ENCODE assay signal across 26 mouse cellular contexts in genomic region chr6:127987374-127987773, GRCm38 (mm10).
DNase-seq lines count a peak whose midpoint lies in the region; ATAC-seq lines count a peak whose summit lies in the region.
"Had no signal": no experiment of that assay in that cellular context is flagged by ENCODE, and none has a peak within 500 bp of the region (broad histone marks: within the 10 kb centered on the region; RNA-seq: fewer than 3 reads in every experiment).

No protein-coding gene starts in this region.

- H3K9ac ChIP-seq in embryonic facial prominence, embryonic 12.5 days: no peak overlapping the region
- no peak overlapping the region for H3K9ac ChIP-seq in intestine, embryonic 16.5 days (ENCODE audit: low read depth, low read length)
- H3K9ac ChIP-seq in intestine, embryonic 15.5 days: no peak overlapping the region
- H3K9ac ChIP-seq in heart, embryonic 15.5 days: no peak overlapping the region
- H3K9ac ChIP-seq: kidney, embryonic 15.5 days; limb, embryonic 13.5 days; liver, embryonic 12.5 days; stomach, embryonic 15.5 days had no signal

- no peak overlapping the region for H3K4me3 ChIP-seq in embryonic facial prominence, embryonic 12.5 days
- H3K4me3 ChIP-seq in embryonic facial prominence, embryonic 10.5 days: no peak overlapping the region
- H3K4me3 ChIP-seq in intestine, embryonic 16.5 days (ENCODE audit: low read length): no peak overlapping the region
- H3K4me3 ChIP-seq in intestine, embryonic 15.5 days (replicated peaks): no peak overlapping the region
- no peak overlapping the region for H3K4me3 ChIP-seq in heart, embryonic 15.5 days
- H3K4me3 ChIP-seq: hindbrain, embryonic 10.5 days; kidney, embryonic 15.5 days; limb, embryonic 13.5 days; liver, embryonic 12.5 days; stomach, embryonic 15.5 days had no signal

- H3K4me2 ChIP-seq in embryonic facial prominence, embryonic 12.5 days (replicated peaks): no peak overlapping the region
- no peak overlapping the region for H3K4me2 ChIP-seq in intestine, embryonic 16.5 days (ENCODE audit: low read depth, low read length)
- no peak overlapping the region for H3K4me2 ChIP-seq in intestine, embryonic 15.5 days (replicated peaks)
- H3K4me2 ChIP-seq in heart, embryonic 15.5 days: no peak overlapping the region
- H3K4me2 ChIP-seq: kidney, embryonic 15.5 days; limb, embryonic 13.5 days; liver, embryonic 12.5 days; midbrain, embryonic 11.5 days; stomach, embryonic 15.5 days had no signal

- no peaks in the 10 kb centered on the region for H3K9me3 ChIP-seq in embryonic facial prominence, embryonic 12.5 days
- no peaks in the 10 kb centered on the region for H3K9me3 ChIP-seq in embryonic facial prominence, embryonic 10.5 days
- no peaks in the 10 kb centered on the region for H3K9me3 ChIP-seq in intestine, embryonic 16.5 days (ENCODE audit: control insufficient read depth, low read length)
- no peaks in the 10 kb centered on the region for H3K9me3 ChIP-seq in intestine, embryonic 15.5 days
- no peaks in the 10 kb centered on the region for H3K9me3 ChIP-seq in heart, embryonic 15.5 days (replicated peaks)
- H3K9me3 ChIP-seq: hindbrain, embryonic 10.5 days; kidney, embryonic 15.5 days; limb, embryonic 13.5 days; liver, embryonic 12.5 days; stomach, embryonic 15.5 days had no signal

- DNase-seq in embryonic facial prominence, embryonic 10.5 days (ENCODE audit: low spot score): no peak
- DNase-seq in skeletal muscle tissue, adult 2 months (ENCODE audit: low read depth, low spot score): peak; percentile 45
- DNase-seq in spleen, adult 12 weeks (ENCODE audit: low spot score): no peak
- no peak for DNase-seq in ovary, postnatal 14 days (ENCODE audit: low spot score)
- DNase-seq: cerebellum, adult 18-20 months; cerebellum, postnatal 14 days; kidney, adult 11 months; kidney, postnatal 4 days; lung, adult 18-20 months; lung, postnatal 10 days; right cerebral cortex, postnatal 14 days; thymus, adult 18-20 months; thymus, postnatal 4 days had no signal

- 91% methylated on average over 14 of the region's 14 CpGs for WGBS in embryonic facial prominence, embryonic 12.5 days
- 95% methylated on average over 14 of the region's 14 CpGs for WGBS in embryonic facial prominence, embryonic 10.5 days
- WGBS in intestine, embryonic 16.5 days: 88% methylated on average over 14 of the region's 14 CpGs
- WGBS in intestine, embryonic 15.5 days: 91% methylated on average over 14 of the region's 14 CpGs
- WGBS in heart, embryonic 15.5 days: 62% methylated on average over 14 of the region's 14 CpGs

- H3K36me3 ChIP-seq in embryonic facial prominence, embryonic 12.5 days: no peaks in the 10 kb centered on the region
- peaks cover 3% of the 10 kb centered on the region; the same call in 1 of the 2 replicates for H3K36me3 ChIP-seq in embryonic facial prominence, embryonic 10.5 days (replicated peaks)
- no peaks in the 10 kb centered on the region for H3K36me3 ChIP-seq in intestine, embryonic 16.5 days (ENCODE audit: control insufficient read depth, insufficient read depth, low read length)
- H3K36me3 ChIP-seq in intestine, embryonic 15.5 days: no peaks in the 10 kb centered on the region
- H3K36me3 ChIP-seq in heart, embryonic 15.5 days: no peaks in the 10 kb centered on the region
- H3K36me3 ChIP-seq: hindbrain, embryonic 10.5 days; limb, embryonic 13.5 days; liver, embryonic 12.5 days; stomach, embryonic 15.5 days had no signal

- H3K27ac ChIP-seq in embryonic facial prominence, embryonic 12.5 days: no peak overlapping the region
- H3K27ac ChIP-seq in embryonic facial prominence, embryonic 10.5 days (replicated peaks): no peak overlapping the region; the same call in 1 of the 2 replicates
- H3K27ac ChIP-seq in intestine, embryonic 16.5 days (ENCODE audit: low read length): 0 out of 2 replicates have a peak overlapping the region, but pooled peaks have one; percentile 6
- no peak overlapping the region for H3K27ac ChIP-seq in intestine, embryonic 15.5 days
- peak overlapping the region; percentile 97 for H3K27ac ChIP-seq in heart, embryonic 15.5 days
- H3K27ac ChIP-seq: kidney, embryonic 15.5 days; limb, embryonic 13.5 days; liver, embryonic 12.5 days; stomach, embryonic 15.5 days had no signal

- ATAC-seq in embryonic facial prominence, embryonic 12.5 days (ENCODE audit: insufficient number of reproducible peaks, insufficient read depth, low FRiP score, low TSS enrichment): peak; percentile 23; the same call in 1 of the 2 replicates
- ATAC-seq in intestine, embryonic 16.5 days: no peak
- ATAC-seq in intestine, embryonic 15.5 days: no peak
- ATAC-seq in heart, embryonic 15.5 days (replicated peaks; ENCODE audit: insufficient number of reproducible peaks, insufficient read depth, low FRiP score, low read depth): no peak
- ATAC-seq: CD4-positive, CD25-positive, alpha-beta regulatory T cell, adult 4 months; forebrain, embryonic 14.5 days; hindbrain, embryonic 16.5 days; liver, embryonic 12.5 days had no signal

- H3K4me1 ChIP-seq in embryonic facial prominence, embryonic 12.5 days: peaks cover 14% of the 10 kb centered on the region
- peaks cover 56% of the 10 kb centered on the region for H3K4me1 ChIP-seq in embryonic facial prominence, embryonic 10.5 days
- H3K4me1 ChIP-seq in intestine, embryonic 16.5 days (ENCODE audit: control insufficient read depth, insufficient read depth, low read length): peaks cover 24% of the 10 kb centered on the region
- H3K4me1 ChIP-seq in intestine, embryonic 15.5 days (replicated peaks): peaks cover 28% of the 10 kb centered on the region
- peaks cover 93% of the 10 kb centered on the region for H3K4me1 ChIP-seq in heart, embryonic 15.5 days (replicated peaks)
- H3K4me1 ChIP-seq: liver, embryonic 12.5 days had no signal

- no peaks in the 10 kb centered on the region for H3K27me3 ChIP-seq in embryonic facial prominence, embryonic 12.5 days
- no peaks in the 10 kb centered on the region for H3K27me3 ChIP-seq in embryonic facial prominence, embryonic 10.5 days (replicated peaks; ENCODE audit: low read depth, poor library complexity, severe bottlenecking)
- H3K27me3 ChIP-seq in intestine, embryonic 16.5 days (replicated peaks; ENCODE audit: control insufficient read depth, insufficient read depth, low read length): no peaks in the 10 kb centered on the region
- no peaks in the 10 kb centered on the region for H3K27me3 ChIP-seq in intestine, embryonic 15.5 days (replicated peaks)
- no peaks in the 10 kb centered on the region for H3K27me3 ChIP-seq in heart, embryonic 15.5 days
- H3K27me3 ChIP-seq: kidney, embryonic 15.5 days; limb, embryonic 13.5 days; liver, embryonic 12.5 days; stomach, embryonic 15.5 days had no signal

Comparison
In these comparisons a context has a peak if more than half of its experiments do, and no peak if none do; other contexts are left out.
1. H3K27ac ChIP-seq: peak in intestine, embryonic 16.5 days (single experiment) and heart, embryonic 15.5 days (single experiment); none in embryonic facial prominence, embryonic 12.5 days (single experiment), embryonic facial prominence, embryonic 10.5 days (single experiment) and intestine, embryonic 15.5 days (single experiment).